ENCODE assay signal across 13 mouse cellular contexts in genomic region chr2:26041163-26041810, GRCm38 (mm10). TPM values are rescaled to one million over a fixed set of nuclear protein-coding genes. Genes with fewer than 3 reads are reported as not detected.
DNase-seq lines count a peak whose midpoint lies in the region; ATAC-seq lines count a peak whose summit lies in the region.
"Had no signal": no experiment of that assay in that cellular context is flagged by ENCODE, and none has a peak within 500 bp of the region (broad histone marks: within the 10 kb centered on the region; RNA-seq: fewer than 3 reads in every experiment).

No protein-coding gene starts in this region.

- no peak for ATAC-seq in heart, embryonic 11.5 days (replicated peaks; ENCODE audit: insufficient number of reproducible peaks, low FRiP score, low TSS enrichment)
- peak; percentile 27 to 44; a peak in 2 of 4 replicates for ATAC-seq in hematopoietic stem cell, adult 5-6 weeks (replicated peaks in 1 of 2; ENCODE audit: insufficient read depth in 1 of 2, low FRiP score in 2 of 2, low TSS enrichment in 1 of 2, low read depth in 1 of 2, poor library complexity in 2 of 2, severe bottlenecking in 2 of 2)
- ATAC-seq: hindbrain, embryonic 16.5 days had no signal

- no peaks in the 10 kb centered on the region for H3K36me3 ChIP-seq in heart, embryonic 11.5 days (ENCODE audit: control insufficient read depth, insufficient read depth, low read length)
- H3K36me3 ChIP-seq: forebrain, embryonic 12.5 days had no signal

- H3K4me1 ChIP-seq in heart, embryonic 11.5 days (ENCODE audit: control insufficient read depth, insufficient read depth, low read length): peaks cover 21% of the 10 kb centered on the region
- H3K4me1 ChIP-seq: forebrain, embryonic 12.5 days had no signal

- H3K9me3 ChIP-seq in heart, embryonic 11.5 days (replicated peaks; ENCODE audit: control insufficient read depth, low read length): no peaks in the 10 kb centered on the region
- H3K9me3 ChIP-seq: forebrain, embryonic 12.5 days had no signal

- no peak overlapping the region for H3K27ac ChIP-seq in heart, embryonic 11.5 days (ENCODE audit: low read depth, low read length)
- H3K27ac ChIP-seq: forebrain, embryonic 12.5 days had no signal

- peak overlapping the region; percentile 40; the same call in 1 of the 2 replicates for H3K9ac ChIP-seq in heart, embryonic 11.5 days (ENCODE audit: low read depth, low read length)
- H3K9ac ChIP-seq: forebrain, embryonic 12.5 days had no signal

- H3K4me3 ChIP-seq in heart, embryonic 11.5 days (ENCODE audit: low read depth, low read length): no peak overlapping the region
- H3K4me3 ChIP-seq: forebrain, embryonic 12.5 days had no signal

- WGBS in heart, embryonic 11.5 days (ENCODE audit: insufficient replicate concordance): 39% methylated on average over 14 of the region's 14 CpGs

- intact Hi-C loops in heart, postnatal 36 days (cut with DNase I): no loop called here

- H3K27me3 ChIP-seq in heart, embryonic 11.5 days (ENCODE audit: control insufficient read depth, insufficient read depth, low read length): no peaks in the 10 kb centered on the region

- DNase-seq in heart, postnatal 36 days: no peak
- peak; percentile 76 for DNase-seq in 416B (ENCODE audit: low read depth)
- DNase-seq in kidney, postnatal 36 days: peak; percentile 52 to 64
- no peak for DNase-seq in testis, postnatal 10 days (ENCODE audit: low spot score)
- no peak for DNase-seq in cerebellum, postnatal 36 days
- DNase-seq in urinary bladder, postnatal 25 days (ENCODE audit: low spot score): no peak
- DNase-seq: adrenal gland, postnatal 25 days; right cerebral cortex, postnatal 25 days; thymus, postnatal 14 days had no signal

- no peak overlapping the region for H3K4me2 ChIP-seq in heart, embryonic 11.5 days
- H3K4me2 ChIP-seq: forebrain, embryonic 12.5 days had no signal

RNA-seq across cellular contexts. Expression of gene Ubac1, which starts 19.7 kb away (rescaled TPM):
- 136 and 141 TPM in 2 replicates for polyA plus RNA-seq in heart, embryonic 11.5 days (2014; fragmentation: Nextera tagmentation; extraction: Ambion mirVana)
- 10 to 100 TPM; 84.8 to 97.5 TPM for total RNA-seq in heart, postnatal 36 days (2021)
- total RNA-seq in hematopoietic stem cell, adult 5-6 weeks (2017): 33.5 and 49.2 TPM in 2 replicates

RNA-seq across cellular contexts. Expression of gene Camsap1, which starts 58.2 kb away (rescaled TPM):
- polyA plus RNA-seq in heart, embryonic 11.5 days (2014; fragmentation: Nextera tagmentation; extraction: Ambion mirVana): 8.9 and 14.1 TPM in 2 replicates
- total RNA-seq in heart, postnatal 36 days (2021): 10 to 100 TPM; 37.9 to 46.2 TPM
- total RNA-seq in hematopoietic stem cell, adult 5-6 weeks (2017): 18.2 and 41.0 TPM in 2 replicates

Comparison
In these comparisons a context has a peak if more than half of its experiments do, and no peak if none do; other contexts are left out.
1. DNase-seq: peak in 416B (single experiment) and kidney, postnatal 36 days (2 of 2); none in heart, postnatal 36 days (0 of 2), testis, postnatal 10 days (single experiment), cerebellum, postnatal 36 days (0 of 2) and urinary bladder, postnatal 25 days (single experiment).